Mouse (Mus musculus): ENCODE measurements around the gene Rnf208.
"Not testable (repeated sequence)": the region's sequence is repeated elsewhere in the genome, so short reads cannot be mapped to it uniquely, and the experiment has no call there.

Gene Rnf208

GRCm38 (mm10) chr2:25246183-25247072 is 4.4 kb downstream of the Rnf208 start, which contains the start of gene AL732309.1:
Gene AL732309.1 (minus strand): TSS chr2:25246863.
- DNase-seq (ENCODE audit: extremely low read depth, low read depth): no peak

- no peak for DNase-seq (ENCODE audit: extremely low read depth, low read depth)
Observed at GRCm38 (mm10) chr2:25252331-25252730, 10.3 kb downstream of the Rnf208 start.

- DNase-seq (ENCODE audit: extremely low read depth, low read depth): peak; percentile 78
Observed at GRCm38 (mm10) chr2:25255284-25255779, 13.3 kb downstream of the Rnf208 start, which contains the start of gene Tmem203. Gene Tmem203 (plus strand): TSS chr2:25255439.

- peak; percentile 70 for DNase-seq (ENCODE audit: extremely low read depth, low read depth)
Observed at GRCm38 (mm10) chr2:25256443-25257109, 14.5 kb downstream of the Rnf208 start.

- not testable (repeated sequence) for DNase-seq (ENCODE audit: extremely low read depth, low read depth)
Observed at GRCm38 (mm10) chr2:25257250-25257649, 15.2 kb downstream of the Rnf208 start.

GRCm38 (mm10) chr2:25258887-25259286 is 16.8 kb downstream of the Rnf208 start:
- no peak for DNase-seq (ENCODE audit: extremely low read depth, low read depth)

GRCm38 (mm10) chr2:25261870-25262269 is 19.8 kb downstream of the Rnf208 start:
- DNase-seq (ENCODE audit: extremely low read depth, low read depth): no peak

GRCm38 (mm10) chr2:25262291-25262767 is 20.3 kb downstream of the Rnf208 start, which contains the start of gene Tprn:
Gene Tprn (plus strand): TSS chr2:25262618.
- DNase-seq (ENCODE audit: extremely low read depth, low read depth): peak; percentile 99

GRCm38 (mm10) chr2:25262795-25263622 is 21.0 kb downstream of the Rnf208 start:
- DNase-seq (ENCODE audit: extremely low read depth, low read depth): no peak

GRCm38 (mm10) chr2:25263623-25264285 is 21.7 kb downstream of the Rnf208 start:
- no peak for DNase-seq (ENCODE audit: extremely low read depth, low read depth)

GRCm38 (mm10) chr2:25264286-25264660 is 22.2 kb downstream of the Rnf208 start:
- DNase-seq (ENCODE audit: extremely low read depth, low read depth): no peak

GRCm38 (mm10) chr2:25264851-25265250 is 22.8 kb downstream of the Rnf208 start:
- no peak for DNase-seq (ENCODE audit: extremely low read depth, low read depth)

GRCm38 (mm10) chr2:25265897-25266656 is 24.0 kb downstream of the Rnf208 start:
- DNase-seq (ENCODE audit: extremely low read depth, low read depth): peak; percentile 85

- no peak for DNase-seq (ENCODE audit: extremely low read depth, low read depth)
Observed at GRCm38 (mm10) chr2:25266720-25267119, 24.7 kb downstream of the Rnf208 start.

GRCm38 (mm10) chr2:25267241-25267640 is 25.2 kb downstream of the Rnf208 start:
- no peak for DNase-seq (ENCODE audit: extremely low read depth, low read depth)

- no peak for DNase-seq (ENCODE audit: extremely low read depth, low read depth)
Observed at GRCm38 (mm10) chr2:25267746-25268309, 25.8 kb downstream of the Rnf208 start.

GRCm38 (mm10) chr2:25271827-25272511 is 29.9 kb downstream of the Rnf208 start, which contains the start of the genes Ssna1 and Anapc2:
Gene Ssna1 (minus strand): TSS chr2:25272438.
Gene Anapc2 (plus strand): TSS chr2:25272478.
- peak; percentile 80 for DNase-seq (ENCODE audit: extremely low read depth, low read depth)

- DNase-seq (ENCODE audit: extremely low read depth, low read depth): no peak
Observed at GRCm38 (mm10) chr2:25272515-25272914, 30.5 kb downstream of the Rnf208 start.

- no peak for DNase-seq (ENCODE audit: extremely low read depth, low read depth)
Observed at GRCm38 (mm10) chr2:25273010-25273409, 31.0 kb downstream of the Rnf208 start.

Data from MEL-GATA-1-ER (cell line).